Mouse (Mus musculus): ENCODE data around the gene Zfhx3.
A peak's percentile ranks its signal among the peaks of the same experiment; 100 is the strongest.

Zfhx3 gene

GRCm38 (mm10) chr8:108689694-108690093 lies 747.2 kb downstream of the Zfhx3 start:
- no peak for DNase-seq

GRCm38 (mm10) chr8:108690576-108691455 lies 748.4 kb downstream of the Zfhx3 start:
- peak; percentile 68 to 76 for DNase-seq

- DNase-seq, result peak; percentile 70 to 80
Observed at GRCm38 (mm10) chr8:108691456-108692238, 749.2 kb downstream of the Zfhx3 start.

- peak; percentile 41 to 55 for DNase-seq
Observed at GRCm38 (mm10) chr8:108692239-108692627, 749.8 kb downstream of the Zfhx3 start.

GRCm38 (mm10) chr8:108692669-108693665 lies 750.5 kb downstream of the Zfhx3 start:
- DNase-seq, result no peak

GRCm38 (mm10) chr8:108693841-108694240 lies 751.4 kb downstream of the Zfhx3 start:
- DNase-seq, result peak in 1 of 2 experiments; percentile 1

GRCm38 (mm10) chr8:108694516-108694915 lies 752.1 kb downstream of the Zfhx3 start:
- no peak for DNase-seq

GRCm38 (mm10) chr8:108695242-108695880 lies 752.9 kb downstream of the Zfhx3 start:
- peak in 1 of 2 experiments; percentile 19 for DNase-seq

GRCm38 (mm10) chr8:108695938-108696630 lies 753.6 kb downstream of the Zfhx3 start:
- peak; percentile 34 to 51 for DNase-seq

- DNase-seq, result peak in 1 of 2 experiments; percentile 35
Observed at GRCm38 (mm10) chr8:108696631-108697410, 754.4 kb downstream of the Zfhx3 start.

GRCm38 (mm10) chr8:108697589-108697988 lies 755.1 kb downstream of the Zfhx3 start:
- peak; percentile 64 to 72 for DNase-seq

GRCm38 (mm10) chr8:108698101-108698660 lies 755.7 kb downstream of the Zfhx3 start:
- DNase-seq, result peak in 1 of 2 experiments; percentile 3

GRCm38 (mm10) chr8:108699011-108699410 lies 756.6 kb downstream of the Zfhx3 start:
- DNase-seq, result peak in 1 of 2 experiments; percentile 3

- DNase-seq, result peak in 1 of 2 experiments; percentile 19
Observed at GRCm38 (mm10) chr8:108699454-108700345, 757.3 kb downstream of the Zfhx3 start.

GRCm38 (mm10) chr8:108701381-108702175 lies 759.1 kb downstream of the Zfhx3 start:
- no peak for DNase-seq

GRCm38 (mm10) chr8:108702201-108702600 lies 759.8 kb downstream of the Zfhx3 start:
- no peak for DNase-seq

- no peak for DNase-seq
Observed at GRCm38 (mm10) chr8:108705751-108706150, 763.3 kb downstream of the Zfhx3 start.

- DNase-seq, result no peak
Observed at GRCm38 (mm10) chr8:108706491-108706847, 764.0 kb downstream of the Zfhx3 start.
